8 mouse cellular contexts compared by ENCODE assay signal in the genomic region with DNA sequence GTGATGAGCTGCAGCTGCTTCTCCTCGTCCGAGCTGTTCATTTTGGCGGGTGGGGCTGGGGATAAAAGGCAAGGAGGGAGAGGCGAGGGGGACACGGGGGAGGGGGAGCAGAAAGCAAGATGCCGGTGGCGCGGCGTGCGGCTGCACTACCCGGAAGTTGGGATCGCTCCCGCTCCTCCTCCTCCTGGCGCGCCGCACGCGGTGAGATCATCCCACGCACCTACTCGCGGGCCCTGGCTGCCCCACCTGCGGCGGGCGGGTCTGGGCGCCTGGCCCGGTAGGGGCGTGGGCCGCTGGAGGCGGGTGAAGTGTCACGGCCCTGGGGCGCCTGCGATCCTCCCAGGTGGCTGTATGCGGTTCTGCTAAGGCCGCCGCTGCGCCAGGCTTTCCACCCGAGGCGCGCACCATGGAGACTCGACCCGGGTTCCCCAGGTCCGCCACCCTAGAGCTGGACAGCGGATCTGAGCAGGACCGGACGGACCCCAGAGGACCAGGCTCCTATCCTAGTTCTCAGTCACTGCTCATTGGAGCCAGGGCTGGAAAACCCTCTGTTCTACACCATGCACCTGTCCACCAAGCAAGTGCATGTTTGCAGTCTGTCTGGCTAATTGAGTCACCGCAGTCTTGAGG. TPM values are rescaled to one million over a fixed set of nuclear protein-coding genes. Genes with fewer than 3 reads are reported as not detected.
DNase-seq lines count a peak whose midpoint lies in the region; ATAC-seq and TF ChIP-seq lines count a peak whose summit lies in the region.

A gene (minus strand): TSS at position 629 of the 630 bp plus-strand sequence.

- under 1% methylated on average over 46 of the region's 46 CpGs for WGBS in hindbrain, embryonic 10.5 days
- WGBS in lung, embryonic 14.5 days, result 0% methylated on average over 39 of the region's 46 CpGs

- H3K4me2 ChIP-seq in lung, embryonic 14.5 days, result peak within 1 kb of the TSS; percentile 83

- TF ChIP-seq POLR2A in embryonic fibroblast, embryonic 13.5 days (IDR thresholded peaks at IDR 0.05; ENCODE audit: low read depth, low read length), result no peak

- ATAC-seq in lung, embryonic 14.5 days (ENCODE audit: insufficient read depth), result peak; percentile 84
- ATAC-seq in megakaryocyte-erythroid progenitor cell, adult 5-6 weeks (replicated peaks; ENCODE audit: low FRiP score, low TSS enrichment, poor library complexity, severe bottlenecking), result no peak

- peak within 1 kb of the TSS; percentile 54 for H3K9ac ChIP-seq in lung, embryonic 14.5 days

- TF ChIP-seq CTCF in E14TG2a.4 (conservative IDR thresholded peaks at IDR 0.05; ENCODE audit: low read length), result no peak
- TF ChIP-seq CTCF in embryonic fibroblast, embryonic 13.5 days (IDR thresholded peaks at IDR 0.05; ENCODE audit: borderline replicate concordance, insufficient read depth, low read length), result no peak
- no peak for TF ChIP-seq CTCF in lung, embryonic 14.5 days (IDR thresholded peaks at IDR 0.05; ENCODE audit: low read depth)

- H3K27ac ChIP-seq in embryonic fibroblast, embryonic 13.5 days (ENCODE audit: insufficient read depth, low read length), result no peak within 1 kb of the TSS
- H3K27ac ChIP-seq in hindbrain, embryonic 10.5 days, result peak within 1 kb of the TSS; percentile 76
- no peak within 1 kb of the TSS for H3K27ac ChIP-seq in lung, embryonic 14.5 days (ENCODE audit: low read depth)

- H3K4me1 ChIP-seq in E14TG2a.4 (replicated peaks; ENCODE audit: low read depth, low read length), result peaks cover 9% of the 10 kb centered on the region; the same call in 1 of the 2 replicates
- H3K4me1 ChIP-seq in embryonic fibroblast, embryonic 13.5 days (ENCODE audit: control insufficient read depth, insufficient read depth, low read length), result no peaks in the 10 kb centered on the region
- H3K4me1 ChIP-seq in hindbrain, embryonic 10.5 days (replicated peaks), result peaks cover 14% of the 10 kb centered on the region
- no peaks in the 10 kb centered on the region for H3K4me1 ChIP-seq in lung, embryonic 14.5 days (ENCODE audit: insufficient read depth)

- DNase-seq in adrenal gland, postnatal 36 days, result peak; percentile 72 to 76
- no peak for DNase-seq in hindbrain, embryonic 10.5 days (ENCODE audit: low spot score)
- DNase-seq in layer of hippocampus, adult 9-11 months, result peak; percentile 67
- DNase-seq in lung, embryonic 14.5 days, result peak; percentile 53
- DNase-seq in retina, embryonic 14.5 days (ENCODE audit: low spot score), result peak; percentile 50

- peaks cover 57% of the 10 kb centered on the region for H3K27me3 ChIP-seq in E14TG2a.4 (ENCODE audit: insufficient read depth, low read length)
- peaks cover 62% of the 10 kb centered on the region for H3K27me3 ChIP-seq in hindbrain, embryonic 10.5 days (ENCODE audit: insufficient read depth, poor library complexity, severe bottlenecking)
- H3K27me3 ChIP-seq in lung, embryonic 14.5 days (ENCODE audit: insufficient read depth, low read length), result peaks cover 27% of the 10 kb centered on the region

- peak within 1 kb of the TSS; percentile 82 for H3K4me3 ChIP-seq in E14TG2a.4 (replicated peaks; ENCODE audit: low read length)
- H3K4me3 ChIP-seq in embryonic fibroblast, embryonic 13.5 days (ENCODE audit: insufficient read depth, low read length), result peak within 1 kb of the TSS; percentile 25
- peak within 1 kb of the TSS; percentile 79 for H3K4me3 ChIP-seq in hindbrain, embryonic 10.5 days
- peak within 1 kb of the TSS; percentile 55 for H3K4me3 ChIP-seq in lung, embryonic 14.5 days (ENCODE audit: low read depth, low read length)

- H3K36me3 ChIP-seq in E14TG2a.4 (ENCODE audit: insufficient read depth, low read length), result no peaks in the 10 kb centered on the region
- H3K36me3 ChIP-seq in hindbrain, embryonic 10.5 days, result no peaks in the 10 kb centered on the region
- H3K36me3 ChIP-seq in lung, embryonic 14.5 days (ENCODE audit: insufficient read depth), result no peaks in the 10 kb centered on the region

- H3K9me3 ChIP-seq in E14TG2a.4 (ENCODE audit: low read length), result no peaks in the 10 kb centered on the region
- no peaks in the 10 kb centered on the region for H3K9me3 ChIP-seq in hindbrain, embryonic 10.5 days
- H3K9me3 ChIP-seq in lung, embryonic 14.5 days (ENCODE audit: low read depth, low read length), result no peaks in the 10 kb centered on the region

RNA-seq across cellular contexts. Expression of the gene that starts here (rescaled TPM):
- total RNA-seq in adrenal gland, postnatal 36 days (2021), result 10 to 100 TPM; 12.8 to 22.2 TPM
- 0.56 and 1.1 TPM in 2 replicates for polyA plus RNA-seq in embryonic fibroblast, embryonic 13.5 days (2011; ENCODE audit: insufficient read length, low read depth, missing spikeins)
- 1.3 and 1.8 TPM in 2 replicates for polyA plus RNA-seq in hindbrain, embryonic 10.5 days (2016; fragmentation: Nextera tagmentation; extraction: Ambion mirVana)
- polyA plus RNA-seq in lung, embryonic 14.5 days (2014; fragmentation: Nextera tagmentation; extraction: Ambion mirVana), result 6.6 and 7.7 TPM in 2 replicates
- total RNA-seq in megakaryocyte-erythroid progenitor cell, adult 5-6 weeks (2014; fragmentation: Nextera tagmentation), result 1.8 TPM in 1 of 2 replicates, not detected in the other
- 0.23 and 0.42 TPM in 2 replicates for total RNA-seq in megakaryocyte-erythroid progenitor cell, adult 5-6 weeks (2017)

Comparison
In these comparisons a context has a peak if more than half of its experiments do, and no peak if none do; other contexts are left out.
1. RNA of the gene that starts here (total RNA-seq): 12.8 to 22.2 TPM in adrenal gland, postnatal 36 days; 0.23 to 1.8 TPM in megakaryocyte-erythroid progenitor cell, adult 5-6 weeks; every median in the first group is over 4 times any median in the second.
2. H3K4me3 ChIP-seq: peak in every context shown above with its lines; median percentile 82 in E14TG2a.4; 79 in hindbrain, embryonic 10.5 days; 55 in lung, embryonic 14.5 days; 25 in embryonic fibroblast, embryonic 13.5 days.